8 mouse cellular contexts compared by ENCODE assay signal in genomic region chr2:153239860-153240480, GRCm38 (mm10). TPM values are rescaled to one million over a fixed set of nuclear protein-coding genes. Genes with fewer than 3 reads are reported as not detected.
DNase-seq lines count a peak whose midpoint lies in the region; ATAC-seq and TF ChIP-seq lines count a peak whose summit lies in the region.

No protein-coding gene starts in this region.

- H3K4me3 ChIP-seq in gastrocnemius, adult 2 months: peak overlapping the region; percentile 99
- peak overlapping the region; percentile 95 for H3K4me3 ChIP-seq in intestine, postnatal 0 days (ENCODE audit: low read depth, low read length)
- peak overlapping the region; percentile 98 for H3K4me3 ChIP-seq in neural tube, embryonic 12.5 days

- intact Hi-C loops in gastrocnemius, adult 2 months (cut with DNase I): loop anchor here (5.0 kb wide), 3 partner anchors 52 to 107 kb away; partner anchors contain the start of genes Asxl1, Kif3b and Tm9sf4
- intact Hi-C loops in gastrocnemius, postnatal 14 days (cut with DNase I; ENCODE audit: low total_unique reads): no loop called here

- no peaks in the 10 kb centered on the region for H3K27me3 ChIP-seq in intestine, postnatal 0 days (replicated peaks; ENCODE audit: control insufficient read depth, insufficient read depth, low read length)
- no peaks in the 10 kb centered on the region for H3K27me3 ChIP-seq in neural tube, embryonic 12.5 days (replicated peaks)

- peak overlapping the region; percentile 93 for H3K27ac ChIP-seq in gastrocnemius, adult 2 months
- peak overlapping the region; percentile 99 for H3K27ac ChIP-seq in intestine, postnatal 0 days (ENCODE audit: low read depth, low read length)
- no peak overlapping the region for H3K27ac ChIP-seq in neural tube, embryonic 12.5 days

- H3K4me1 ChIP-seq in intestine, postnatal 0 days (replicated peaks; ENCODE audit: control insufficient read depth, insufficient read depth, low read length): peaks cover 18% of the 10 kb centered on the region
- H3K4me1 ChIP-seq in neural tube, embryonic 12.5 days: peaks cover 24% of the 10 kb centered on the region

- H3K4me2 ChIP-seq in intestine, postnatal 0 days (replicated peaks; ENCODE audit: low read depth): peak overlapping the region; percentile 77
- H3K4me2 ChIP-seq in neural tube, embryonic 12.5 days (replicated peaks): peak overlapping the region; percentile 94

- H3K9me3 ChIP-seq in intestine, postnatal 0 days (ENCODE audit: control insufficient read depth): no peaks in the 10 kb centered on the region
- H3K9me3 ChIP-seq in neural tube, embryonic 12.5 days: no peaks in the 10 kb centered on the region

- ATAC-seq in intestine, postnatal 0 days: no peak
- no peak for ATAC-seq in neural tube, embryonic 12.5 days (ENCODE audit: low FRiP score, low read depth)

- H3K36me3 ChIP-seq in intestine, postnatal 0 days (ENCODE audit: control insufficient read depth, insufficient read depth): peaks cover 27% of the 10 kb centered on the region
- H3K36me3 ChIP-seq in neural tube, embryonic 12.5 days: peaks cover 20% of the 10 kb centered on the region

- peak overlapping the region; percentile 99 for H3K9ac ChIP-seq in intestine, postnatal 0 days (ENCODE audit: low read depth, low read length)
- H3K9ac ChIP-seq in neural tube, embryonic 12.5 days: peak overlapping the region; percentile 97

- 5% methylated on average over 22 of the region's 22 CpGs for WGBS in intestine, postnatal 0 days
- WGBS in neural tube, embryonic 12.5 days: 13% methylated on average over 15 of the region's 22 CpGs

- DNase-seq in gastrocnemius, adult 2 months: no peak
- DNase-seq in gastrocnemius, postnatal 14 days: no peak
- DNase-seq in 416B (ENCODE audit: low read depth): peak; percentile 26
- DNase-seq in embryo, embryonic 9.5 days (ENCODE audit: extremely low spot score): peak; percentile 47
- no peak for DNase-seq in cerebellum, postnatal 14 days
- DNase-seq in layer of hippocampus, postnatal 10 days (ENCODE audit: low spot score in 2 of 2): no peak

- TF ChIP-seq CTCF in gastrocnemius, adult 2 months (IDR thresholded peaks at IDR 0.05): no peak
- no peak for TF ChIP-seq CTCF in intestine, postnatal 0 days (IDR thresholded peaks at IDR 0.05; ENCODE audit: low read depth)

RNA-seq across cellular contexts. Expression of gene Plagl2, which starts 1.3 kb away (rescaled TPM):
- 1 to 10 TPM; 2.5 to 2.8 TPM for total RNA-seq in gastrocnemius, adult 2 months (2021)
- 1 to 10 TPM; 3.5 to 5.8 TPM for total RNA-seq in gastrocnemius, postnatal 14 days (2021)
- polyA plus RNA-seq in intestine, postnatal 0 days (2015; fragmentation: Nextera tagmentation; extraction: Ambion mirVana): 54.4 and 55.4 TPM in 2 replicates
- 11.8 and 16.6 TPM in 2 replicates for polyA plus RNA-seq in neural tube, embryonic 12.5 days (2016; fragmentation: Nextera tagmentation; extraction: Ambion mirVana)
- total RNA-seq in layer of hippocampus, postnatal 10 days (2021): 1 to 10 TPM; 5.0 to 5.4 TPM

RNA-seq across cellular contexts. Expression of gene Pofut1, which starts 1.4 kb away (rescaled TPM):
- total RNA-seq in gastrocnemius, adult 2 months (2021): 10 to 100 TPM in 1 of 2 experiments, 1 to 10 TPM in 1; 7.6 to 13.2 TPM
- 10 to 100 TPM; 13.9 to 16.2 TPM for total RNA-seq in gastrocnemius, postnatal 14 days (2021)
- polyA plus RNA-seq in intestine, postnatal 0 days (2015; fragmentation: Nextera tagmentation; extraction: Ambion mirVana): 7.5 and 10.5 TPM in 2 replicates
- 4.9 and 5.7 TPM in 2 replicates for polyA plus RNA-seq in neural tube, embryonic 12.5 days (2016; fragmentation: Nextera tagmentation; extraction: Ambion mirVana)
- total RNA-seq in layer of hippocampus, postnatal 10 days (2021): 10 to 100 TPM; 18.0 to 22.9 TPM

RNA-seq across cellular contexts. Expression of gene Tspyl3, which starts 14.7 kb away (rescaled TPM):
- total RNA-seq in gastrocnemius, adult 2 months (2021): under 1 TPM; 0.38 to 0.59 TPM
- 1 to 10 TPM; 1.7 to 1.8 TPM for total RNA-seq in gastrocnemius, postnatal 14 days (2021)
- polyA plus RNA-seq in intestine, postnatal 0 days (2015; fragmentation: Nextera tagmentation; extraction: Ambion mirVana): 3.5 and 3.6 TPM in 2 replicates
- 11.0 and 12.5 TPM in 2 replicates for polyA plus RNA-seq in neural tube, embryonic 12.5 days (2016; fragmentation: Nextera tagmentation; extraction: Ambion mirVana)
- total RNA-seq in layer of hippocampus, postnatal 10 days (2021): 10 to 100 TPM; 30.6 to 32.7 TPM

RNA-seq across cellular contexts. Expression of gene Kif3b, which starts 51.2 kb away (rescaled TPM):
- total RNA-seq in gastrocnemius, adult 2 months (2021): 1 to 10 TPM; 3.6 to 4.3 TPM
- total RNA-seq in gastrocnemius, postnatal 14 days (2021): 1 to 10 TPM; 4.4 to 4.9 TPM
- 8.1 and 8.2 TPM in 2 replicates for polyA plus RNA-seq in intestine, postnatal 0 days (2015; fragmentation: Nextera tagmentation; extraction: Ambion mirVana)
- 12.6 and 14.4 TPM in 2 replicates for polyA plus RNA-seq in neural tube, embryonic 12.5 days (2016; fragmentation: Nextera tagmentation; extraction: Ambion mirVana)
- total RNA-seq in layer of hippocampus, postnatal 10 days (2021): 10 to 100 TPM; 83.0 to 89.2 TPM

Comparison
In these comparisons a context has a peak if more than half of its experiments do, and no peak if none do; other contexts are left out.
1. DNase-seq: peak in 416B (single experiment) and embryo, embryonic 9.5 days (single experiment); none in gastrocnemius, adult 2 months (single experiment), gastrocnemius, postnatal 14 days (single experiment), cerebellum, postnatal 14 days (0 of 2) and layer of hippocampus, postnatal 10 days (0 of 2).
2. RNA of gene Tspyl3, which starts 14.7 kb away (total RNA-seq): 30.6 to 32.7 TPM in layer of hippocampus, postnatal 10 days; 1.7 to 1.8 TPM in gastrocnemius, postnatal 14 days and 0.38 to 0.59 TPM in gastrocnemius, adult 2 months; every median in the first group is over 10 times any median in the second.
3. Peak in every context shown above with its lines, with median percentiles within 50 percentile points of each other: H3K4me3 ChIP-seq.